Mouse (Mus musculus) kidney, postnatal 14 days (tissue): ENCODE results near the gene Phf5a.
A peak's percentile ranks its signal among the peaks of the same experiment; 100 is the strongest.
"Not testable (repeated sequence)": the region's sequence is repeated elsewhere in the genome, so short reads cannot be mapped to it uniquely, and the experiment has no call there.

ENCODE experiments used
- DNase-seq: peaks from one replicate; pipeline ENCODE4 v3.0.0; 2022; ENCODE audit warnings: mixed read lengths

Phf5a gene

DNA sequence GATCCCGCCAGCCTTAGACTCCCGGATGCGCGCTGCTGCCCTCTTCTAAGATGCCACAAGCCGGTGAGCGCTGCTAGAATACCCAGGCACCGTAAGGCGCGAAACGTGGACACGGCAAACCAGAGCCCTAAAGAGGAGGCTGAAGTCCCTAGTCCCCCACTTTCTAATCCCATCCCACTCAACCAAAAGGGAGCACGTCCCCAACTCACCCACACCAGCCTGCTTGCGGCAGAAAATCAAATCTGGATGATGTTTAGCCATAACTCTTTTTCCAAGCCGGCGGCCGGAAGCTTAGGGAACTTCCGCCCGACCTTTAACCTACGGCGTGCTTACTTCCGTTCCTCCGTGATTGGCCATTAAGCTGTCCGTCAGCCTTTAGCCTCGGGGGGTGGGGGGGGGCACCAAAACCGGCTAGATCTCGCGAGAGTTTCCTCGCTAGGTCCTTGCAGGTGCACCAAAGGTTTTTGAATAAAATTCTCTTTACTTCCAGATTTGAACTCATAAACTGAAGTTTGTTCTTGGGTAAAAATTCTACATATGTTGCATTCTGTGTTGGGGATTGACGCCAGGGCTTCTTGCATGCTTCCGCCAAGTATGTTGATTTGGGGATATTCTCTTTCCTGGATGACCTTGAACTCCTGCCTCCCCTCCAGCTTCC, at the start of gene Phf5a:
Gene Phf5a, minus strand, starts transcription at position 308 of the 658 bp plus-strand sequence.
- DNase-seq: peak; percentile 93

DNA sequence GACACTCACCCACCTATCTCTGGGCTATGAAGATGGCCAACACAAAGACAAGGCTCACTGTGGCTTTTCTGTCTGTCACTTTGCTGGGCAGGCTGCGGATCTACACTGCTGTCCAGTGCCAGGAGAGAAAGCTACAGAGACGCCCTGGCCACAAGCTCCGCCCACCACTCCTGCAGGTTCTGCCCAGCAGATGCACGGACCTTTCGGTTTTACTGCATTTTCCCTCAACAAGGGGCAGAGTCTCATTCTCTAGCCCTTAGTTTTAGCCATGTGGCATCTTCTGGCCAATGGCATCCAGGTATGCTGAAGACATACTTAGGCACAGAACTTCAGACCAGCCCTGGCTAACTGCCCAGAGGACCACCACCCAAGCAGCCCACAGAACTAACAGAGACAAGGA, 49.5 kb upstream of the Phf5a start:
- DNase-seq: no peak

DNA sequence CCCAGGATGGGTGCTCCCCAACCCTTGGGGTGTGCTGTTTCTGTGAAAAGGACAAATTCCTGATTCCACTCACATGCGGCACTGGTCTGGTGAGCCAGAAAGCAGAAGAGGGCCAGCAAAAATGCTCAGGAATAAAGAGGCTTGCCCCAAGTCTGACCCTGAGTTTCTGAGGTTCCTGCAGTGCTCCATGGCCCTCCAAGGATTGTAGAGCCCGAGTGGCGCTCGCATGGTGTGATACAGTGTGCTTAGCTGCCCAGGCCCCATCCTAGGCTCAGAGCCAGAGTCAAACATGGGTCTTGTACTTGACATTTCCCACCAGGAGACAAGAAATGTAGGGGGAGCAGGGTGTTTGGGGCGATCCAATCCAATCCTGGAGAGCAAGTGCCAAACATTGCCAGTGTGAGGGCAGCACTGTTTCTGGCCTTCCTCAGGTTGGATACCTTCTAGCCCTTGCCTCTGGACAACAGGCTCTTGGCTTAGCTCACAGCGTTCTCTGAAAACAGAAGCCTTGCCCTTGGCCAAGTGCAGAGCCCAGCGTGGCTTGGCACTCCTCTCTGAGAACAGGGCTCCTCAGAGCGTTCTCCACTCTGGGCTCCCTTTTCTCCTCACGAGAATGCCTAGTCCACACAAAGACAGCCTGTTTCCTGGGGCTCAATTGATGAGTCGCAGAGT, 49.0 kb upstream of the Phf5a start:
- DNase-seq: no peak

DNA sequence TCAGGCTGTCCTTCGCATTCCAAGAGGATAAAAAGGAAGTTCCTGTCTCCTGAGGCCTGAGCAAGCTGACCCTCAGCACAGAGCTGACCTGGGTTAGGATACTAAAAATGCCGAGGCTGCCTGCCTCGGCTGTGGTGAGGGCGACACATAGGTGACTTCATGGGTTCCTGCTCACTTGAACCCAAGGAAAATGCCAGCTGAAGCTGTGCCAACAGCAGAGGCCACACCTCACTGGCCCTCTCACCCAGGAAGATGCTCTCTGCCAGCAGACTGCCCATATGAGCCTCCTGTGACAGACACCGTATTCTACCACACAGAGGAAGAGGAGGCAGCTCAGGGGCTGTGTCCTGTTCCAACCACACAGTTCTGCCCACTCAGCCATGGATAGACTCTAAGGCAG, 47.4 kb upstream of the Phf5a start:
- DNase-seq: no peak

DNA sequence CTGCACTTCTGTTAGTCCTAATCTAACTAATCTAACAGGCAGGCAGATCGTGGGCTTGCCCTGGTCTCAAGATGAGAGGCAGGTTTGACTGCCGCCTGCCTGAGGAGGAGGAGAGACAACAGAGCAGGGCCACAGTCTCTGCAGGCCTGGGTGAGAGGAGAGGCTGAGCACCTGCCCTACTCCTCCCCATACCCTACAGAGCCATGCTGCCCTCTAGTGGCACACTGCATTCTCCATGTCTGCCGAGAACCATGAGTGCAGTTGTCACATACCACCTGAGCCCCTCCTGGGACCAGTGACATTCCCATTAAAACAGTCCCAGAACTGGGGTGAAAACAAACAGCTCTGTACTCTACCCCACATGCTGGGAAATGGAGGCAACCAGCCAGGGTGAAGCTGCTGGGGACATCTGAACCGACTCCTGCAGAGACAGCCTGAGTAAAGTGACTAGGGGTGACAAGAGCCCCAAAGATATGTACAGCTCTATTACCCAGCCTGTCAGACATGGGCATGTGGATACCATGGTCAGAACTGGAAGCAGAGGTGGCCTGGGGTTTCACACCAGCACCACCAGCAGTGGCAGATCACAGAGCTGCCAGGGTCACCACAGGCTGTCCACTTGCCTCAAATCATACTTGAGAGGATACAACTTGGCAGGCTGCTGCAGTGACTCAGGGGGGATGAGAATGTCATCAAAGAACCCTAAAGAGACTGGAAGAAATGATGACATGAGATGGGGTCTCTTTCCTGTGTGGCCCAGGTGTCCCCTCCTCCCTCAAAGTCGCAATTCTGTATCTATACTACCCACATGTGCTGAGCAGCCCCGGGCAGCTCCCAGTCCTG, 46.1 kb upstream of the Phf5a start:
- peak; percentile 78 for DNase-seq

DNA sequence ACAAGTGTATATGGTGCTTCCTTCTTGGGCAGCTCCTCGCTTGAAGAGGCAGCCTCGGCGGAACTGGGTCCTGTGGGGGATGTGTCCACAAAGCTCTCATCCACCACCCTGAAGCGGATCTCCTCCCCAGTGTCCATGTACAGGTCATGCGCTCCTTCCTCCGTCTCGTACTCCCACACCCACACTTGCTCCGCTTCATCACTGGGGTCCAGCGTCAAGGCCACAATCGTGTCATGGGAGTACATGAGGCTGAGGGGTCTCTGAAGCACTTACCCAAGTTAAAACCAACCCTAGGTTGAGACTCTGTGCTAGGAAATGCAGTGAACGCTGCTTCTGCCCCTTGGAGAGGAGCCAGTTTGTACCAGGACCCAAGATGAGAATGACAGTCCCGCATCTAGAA, 45.5 kb upstream of the Phf5a start:
- DNase-seq: no peak

DNA sequence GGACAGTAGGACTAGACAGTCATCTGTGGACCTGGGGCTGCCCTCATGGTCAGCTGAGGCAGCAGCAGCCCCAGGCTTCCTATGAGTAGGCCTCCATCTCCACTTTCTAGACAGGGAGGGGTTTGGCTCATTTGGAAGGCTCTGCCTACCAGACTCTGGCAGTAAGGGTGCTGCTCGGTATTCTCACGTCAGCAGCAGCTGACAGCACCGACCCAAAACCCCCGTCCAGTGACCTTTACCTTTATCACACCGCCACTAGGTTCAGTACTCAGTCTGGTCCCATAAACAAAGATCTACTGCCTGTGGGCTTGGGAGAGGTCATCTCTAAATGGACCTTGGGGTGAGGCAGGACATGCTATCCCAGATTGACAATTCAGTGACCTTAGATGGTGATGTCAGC, 44.0 kb upstream of the Phf5a start:
- no peak for DNase-seq

DNA sequence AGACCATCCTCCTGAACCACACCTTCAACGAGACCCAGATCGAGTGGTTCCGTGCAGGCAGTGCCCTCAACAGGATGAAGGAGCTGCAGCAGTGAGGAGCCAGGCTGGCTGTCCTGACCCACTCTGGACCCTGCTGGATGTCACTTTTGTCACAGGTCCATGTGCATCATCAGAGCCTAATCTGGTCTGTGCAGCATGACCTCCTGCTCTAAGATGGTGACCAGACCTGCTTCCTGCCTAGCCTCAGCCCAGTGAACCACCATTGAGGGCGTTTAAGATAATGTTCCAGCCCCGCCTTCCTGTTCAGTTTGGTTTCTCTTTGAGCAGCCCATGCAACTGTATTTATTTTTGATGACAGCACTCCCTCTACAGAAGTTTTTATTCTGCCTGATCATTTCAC, 43.0 kb upstream of the Phf5a start:
- no peak for DNase-seq

DNA sequence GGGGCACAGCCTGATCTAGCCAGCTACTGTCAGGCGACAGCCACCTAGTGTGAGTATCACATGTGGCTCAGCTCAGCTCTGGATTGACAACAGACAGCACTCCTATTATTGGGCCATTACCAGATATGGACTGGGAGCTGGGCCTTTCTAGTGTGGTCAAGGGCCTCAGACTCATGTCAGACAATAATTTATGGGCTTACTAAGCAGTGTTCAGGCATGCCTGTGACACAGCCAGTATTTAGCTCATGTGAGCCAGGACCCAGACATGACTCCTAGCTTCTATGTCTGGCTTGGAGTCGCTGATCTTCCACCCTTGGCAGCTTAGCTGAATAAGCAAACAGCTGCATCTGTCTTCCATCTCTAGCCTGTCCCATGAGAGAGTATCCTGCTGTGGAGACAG, 40.8 kb upstream of the Phf5a start:
- DNase-seq: peak; percentile 46

DNA sequence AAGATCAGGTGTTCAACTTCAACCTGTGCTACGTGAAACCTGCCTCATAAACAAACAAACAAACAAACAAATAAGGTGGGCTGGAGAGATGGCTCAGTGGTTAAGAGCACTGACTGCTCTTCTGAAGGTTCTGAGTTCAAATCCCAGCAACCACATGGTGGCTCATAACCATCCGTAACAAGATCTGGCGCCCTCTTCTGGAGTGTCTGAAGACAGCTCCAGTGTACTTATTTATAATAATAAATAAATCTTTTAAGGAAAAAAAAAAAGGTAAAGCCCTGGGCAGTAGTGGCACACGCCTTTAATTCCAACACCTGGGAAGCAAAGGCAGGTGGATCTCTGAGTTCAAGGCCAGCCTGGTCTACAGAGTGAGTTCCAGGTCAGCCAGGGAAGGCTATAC, 37.1 kb upstream of the Phf5a start:
- DNase-seq: not testable (repeated sequence)

DNA sequence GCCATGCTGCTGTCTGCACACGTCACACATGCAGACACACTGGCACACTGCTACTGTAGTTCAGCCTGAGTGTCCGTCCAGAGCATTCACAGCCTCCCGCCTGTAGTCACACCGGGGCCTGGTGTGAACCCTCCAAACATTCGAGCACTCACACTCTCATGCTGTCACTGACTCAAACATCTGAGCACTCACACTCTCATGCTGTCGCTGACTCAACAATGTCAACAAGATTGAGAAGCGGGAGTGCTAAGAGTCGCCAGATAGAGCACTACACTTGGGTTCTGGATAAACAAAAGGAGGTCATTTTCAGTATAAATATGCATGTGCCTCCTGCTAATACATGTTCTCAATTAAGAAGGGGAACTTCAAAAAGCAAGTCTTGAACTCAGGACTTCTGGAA, 36.2 kb upstream of the Phf5a start:
- no peak for DNase-seq

DNA sequence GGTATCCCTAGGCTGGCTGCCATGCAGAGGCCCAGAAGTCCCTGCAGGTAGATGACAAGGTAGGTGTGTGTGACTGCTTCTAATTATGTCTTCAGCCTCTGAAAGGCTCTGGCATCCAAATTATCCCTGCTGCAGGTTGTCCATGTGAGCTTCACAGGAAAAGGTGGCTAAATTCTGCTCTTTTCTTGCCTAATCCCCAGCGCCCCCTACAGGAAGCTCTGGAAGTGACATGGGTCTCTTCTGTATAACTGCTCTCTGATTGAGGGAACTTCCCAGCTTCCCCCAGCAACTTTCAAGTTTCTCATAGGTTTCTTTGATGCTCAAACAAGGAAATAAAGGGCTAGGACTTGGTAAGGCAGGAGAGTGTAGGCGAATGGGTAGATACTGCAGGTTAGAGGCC, 33.2 kb upstream of the Phf5a start:
- peak; percentile 71 for DNase-seq

DNA sequence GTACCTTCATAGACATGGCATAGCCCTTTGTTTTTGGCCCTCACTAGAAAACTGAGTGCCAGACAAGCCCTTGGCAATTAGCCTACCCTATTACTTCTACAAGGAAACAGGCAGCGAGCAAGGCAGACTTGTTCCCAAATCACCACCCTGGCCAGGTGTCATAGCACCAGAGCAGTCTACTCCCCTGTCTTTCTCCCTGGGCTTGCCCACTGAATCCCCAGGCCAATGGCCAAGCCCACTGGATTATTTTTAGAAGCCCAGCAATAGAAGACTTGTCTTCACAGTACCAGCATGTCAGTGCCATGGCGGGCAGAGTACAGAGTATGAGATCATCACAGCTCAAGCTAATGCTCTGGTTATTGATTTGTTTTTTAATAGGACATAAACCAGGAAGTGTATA, 27.0 kb upstream of the Phf5a start:
- no peak for DNase-seq

DNA sequence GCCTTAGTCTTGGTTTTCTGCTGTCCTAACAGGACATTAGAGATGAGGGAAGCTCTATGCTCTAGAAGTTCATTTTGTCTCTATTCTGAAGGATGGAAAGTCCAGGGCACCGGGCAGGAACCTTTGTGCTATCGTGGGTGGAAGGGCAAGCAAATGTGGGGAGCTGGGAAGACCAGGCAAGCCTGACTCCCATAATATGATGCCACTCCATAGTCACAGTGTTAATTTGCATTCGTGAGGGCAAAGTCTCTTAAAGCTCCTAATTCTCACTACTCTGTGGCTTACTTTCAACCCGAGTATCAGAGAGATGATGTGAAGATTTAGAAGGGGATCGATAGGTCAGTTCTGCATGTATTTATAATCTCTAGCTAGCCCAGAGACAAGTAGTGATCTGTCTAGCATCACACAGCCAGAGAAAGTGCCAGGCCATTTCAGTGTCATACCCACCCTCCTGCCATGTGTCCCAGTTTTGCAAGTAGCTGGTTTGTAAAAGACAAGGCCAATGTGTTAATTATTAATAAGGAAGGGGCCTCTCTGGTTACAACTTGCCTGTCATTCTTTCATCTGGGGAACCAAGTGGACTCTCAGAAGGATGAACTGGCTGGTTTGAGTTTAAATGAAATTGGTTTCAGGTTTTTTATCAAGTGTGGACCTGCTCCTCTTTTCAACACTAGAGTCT, 26.0 kb upstream of the Phf5a start:
- no peak for DNase-seq

DNA sequence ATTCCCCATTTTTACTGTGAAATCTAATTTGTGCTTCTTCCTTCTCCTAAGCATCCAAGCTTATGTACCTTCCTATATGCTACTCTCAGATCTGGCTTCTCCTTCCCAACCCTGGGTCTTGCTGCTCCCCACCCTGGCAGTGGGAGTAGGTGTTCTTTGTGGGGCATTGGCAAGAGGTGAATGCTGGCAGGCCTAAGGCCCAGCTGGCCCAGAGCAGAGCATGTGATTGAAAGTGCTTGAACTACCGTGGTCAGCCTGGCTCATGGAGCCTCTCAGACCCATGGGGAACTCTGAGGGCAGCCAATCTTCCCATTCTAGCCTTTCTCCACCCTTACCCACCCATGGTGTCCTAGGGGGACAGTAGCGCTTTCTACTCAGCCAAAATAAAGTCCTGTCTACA, 24.7 kb upstream of the Phf5a start:
- no peak for DNase-seq

DNA sequence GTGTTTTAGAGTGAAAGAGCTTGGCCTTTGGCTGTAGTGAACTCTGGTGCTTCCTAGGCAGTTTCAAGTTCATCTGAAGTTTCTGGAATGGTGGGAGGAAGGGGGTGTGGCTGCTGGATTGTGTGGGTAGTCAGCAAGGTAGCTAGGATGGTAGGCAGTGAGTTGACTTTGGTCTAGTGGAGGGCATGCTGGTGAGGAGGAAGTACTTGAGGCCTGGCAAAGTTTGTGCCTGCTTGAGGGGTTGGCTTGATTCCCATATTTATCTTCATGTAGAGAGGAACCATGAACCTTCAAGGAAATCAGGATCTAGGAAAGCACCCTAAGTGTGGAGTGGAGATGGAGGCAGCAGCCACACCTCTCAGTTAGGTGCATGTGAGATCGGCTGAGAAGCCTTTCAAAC, 22.3 kb upstream of the Phf5a start:
- DNase-seq: peak; percentile 47

DNA sequence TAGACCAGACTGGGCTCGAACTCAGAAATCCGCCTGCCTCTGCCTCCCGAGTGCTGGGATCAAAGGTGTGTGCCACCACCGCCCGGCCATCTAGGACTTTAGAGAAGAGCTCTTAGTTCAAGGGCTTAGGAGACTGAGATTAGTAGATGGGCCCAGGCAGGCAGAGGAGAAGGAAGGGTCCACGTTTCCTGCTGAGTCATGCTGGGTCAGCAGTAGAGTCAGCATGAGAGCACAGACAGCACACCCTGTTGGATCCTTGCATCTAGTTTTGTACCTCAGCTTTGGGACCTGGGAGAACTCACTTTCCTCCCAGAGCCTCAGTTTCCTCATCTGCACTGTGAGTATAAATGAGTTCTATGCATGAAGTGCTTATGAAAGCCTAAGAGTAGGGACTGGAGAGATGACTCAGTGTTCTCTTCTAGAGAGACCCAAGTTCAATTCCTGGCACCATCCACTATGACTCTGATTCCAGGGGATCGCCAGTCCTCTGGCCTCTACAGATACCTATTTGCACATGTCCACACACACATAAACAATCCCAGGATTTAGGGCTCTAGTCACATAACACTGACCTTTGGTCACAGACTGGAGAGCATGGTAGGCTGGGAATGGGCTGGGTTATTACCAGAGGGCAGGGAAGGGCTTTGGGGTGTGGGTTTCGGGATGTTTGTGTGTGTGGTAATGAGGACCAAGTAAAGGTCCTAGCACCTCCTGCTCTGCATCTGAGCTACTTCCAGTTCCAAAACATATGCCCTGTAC, 20.3 kb upstream of the Phf5a start:
- DNase-seq: no peak

DNA sequence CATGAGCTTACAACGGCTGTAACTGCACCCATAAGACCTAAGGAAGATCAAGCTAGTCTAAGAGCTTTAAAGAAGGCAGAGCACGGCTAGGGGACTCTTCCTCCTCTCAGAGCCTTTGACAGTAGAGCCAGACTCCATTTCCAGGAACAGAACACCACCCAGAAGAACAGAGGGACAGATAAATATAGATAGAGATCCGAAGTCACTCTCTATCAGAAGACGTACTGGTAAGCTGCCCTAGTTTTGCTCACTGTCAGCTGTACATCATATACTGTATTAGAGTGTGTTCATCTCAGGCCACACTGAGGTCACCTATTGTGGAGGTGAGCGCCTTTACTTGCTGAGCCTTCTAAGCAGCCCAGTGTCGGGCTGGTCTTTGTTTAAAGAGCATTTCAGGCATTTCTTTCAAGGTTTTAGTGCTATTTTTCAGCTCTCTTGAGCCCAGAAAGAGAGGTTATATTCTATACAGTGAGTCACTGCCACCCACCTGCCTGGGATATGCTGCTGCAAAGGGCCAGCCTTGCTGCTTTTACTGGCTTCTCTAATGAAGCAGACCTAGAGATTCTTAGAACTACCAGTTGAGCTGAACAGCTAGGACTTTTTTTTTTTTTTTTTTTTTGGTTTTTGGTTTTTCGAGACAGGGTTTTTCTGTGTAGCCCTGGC, 19.6 kb upstream of the Phf5a start:
- no peak for DNase-seq

DNA sequence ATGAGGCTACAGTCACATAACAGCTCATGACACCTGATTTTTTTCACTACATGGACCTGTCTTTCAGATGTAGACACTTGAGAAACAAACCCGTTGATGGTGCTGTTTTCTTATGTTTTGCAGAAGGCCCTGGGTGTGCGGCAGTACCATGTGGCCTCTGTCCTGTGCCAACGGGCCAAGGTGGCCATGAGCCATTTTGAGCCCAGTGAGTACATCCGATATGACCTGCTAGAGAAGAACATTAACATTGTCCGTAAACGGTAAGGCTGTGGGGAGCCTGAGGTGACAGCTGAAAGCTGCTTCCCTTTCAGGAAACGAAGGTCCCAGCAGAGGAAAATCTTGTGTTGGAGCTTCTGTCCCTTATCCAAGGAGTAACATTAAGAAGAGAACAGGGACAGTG, 17.5 kb upstream of the Phf5a start:
- DNase-seq: no peak

DNA sequence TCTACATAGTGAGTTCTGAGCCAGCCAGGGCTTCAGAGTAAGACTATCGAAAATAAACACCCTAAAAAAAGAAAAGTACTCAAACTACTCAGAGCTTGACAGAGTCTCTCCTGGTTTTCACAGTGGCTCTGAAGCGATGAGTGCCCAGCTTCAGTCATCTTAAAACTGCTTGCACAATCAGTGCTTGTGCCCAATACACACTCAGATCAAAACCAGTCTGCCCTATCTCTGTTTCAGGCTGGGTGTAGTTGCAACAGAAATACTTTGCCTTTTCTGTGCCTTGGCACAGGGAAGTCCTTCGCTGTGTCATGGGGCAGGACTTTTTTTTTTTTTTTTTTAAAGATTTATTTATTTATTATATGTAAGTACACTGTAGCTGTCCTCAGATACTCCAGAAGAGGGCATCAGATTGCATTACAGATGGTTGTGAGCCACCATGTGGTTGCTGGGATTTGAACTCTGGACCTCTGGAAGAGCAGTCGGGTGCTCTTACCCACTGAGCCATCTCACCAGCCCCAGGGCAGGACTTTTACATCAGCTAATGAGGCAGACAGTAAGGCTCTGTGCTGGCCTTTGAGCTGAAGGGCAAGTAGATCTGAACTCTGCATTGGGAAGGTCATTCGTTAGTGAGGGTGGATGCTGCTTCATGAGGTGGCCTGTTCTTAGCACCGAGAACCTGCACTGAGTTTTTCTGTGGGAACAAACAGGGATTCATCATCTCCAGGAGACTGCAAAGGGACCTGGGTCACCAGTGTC, 15.3 kb upstream of the Phf5a start:
- DNase-seq: no peak

DNA sequence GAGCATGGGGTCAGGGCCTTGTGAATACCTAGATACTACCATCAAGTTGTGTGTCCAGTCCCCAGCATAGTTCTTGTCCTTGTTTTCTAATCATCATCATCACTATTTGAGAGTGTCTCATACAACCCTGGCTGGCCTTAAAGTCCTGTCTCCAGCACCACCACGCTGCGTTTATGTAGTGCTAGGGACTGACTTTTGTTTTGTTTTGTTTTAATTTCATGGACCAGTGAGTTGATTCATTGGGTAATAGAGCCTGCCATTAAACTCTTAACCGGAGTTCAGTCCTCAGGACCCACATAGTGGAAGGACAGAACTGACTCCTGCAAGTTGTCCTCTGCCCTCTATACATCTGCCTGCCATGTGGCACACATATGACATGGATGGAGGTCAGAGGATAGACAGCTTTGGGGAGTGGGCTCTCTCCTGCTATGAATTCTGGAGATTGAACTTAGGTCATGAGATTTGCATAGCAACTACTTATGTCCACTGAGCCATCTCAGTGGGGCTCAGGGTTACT, 13.8 kb upstream of the Phf5a start:
- no peak for DNase-seq
